Mouse (Mus musculus): ENCODE measurements at regions not wholly inside any gene's neighbourhood (a gene's known extent, or its start where the extent isn't known, plus 50 kb on each side); places are given as distances from the start of the nearest gene placed in this dataset.

DNA sequence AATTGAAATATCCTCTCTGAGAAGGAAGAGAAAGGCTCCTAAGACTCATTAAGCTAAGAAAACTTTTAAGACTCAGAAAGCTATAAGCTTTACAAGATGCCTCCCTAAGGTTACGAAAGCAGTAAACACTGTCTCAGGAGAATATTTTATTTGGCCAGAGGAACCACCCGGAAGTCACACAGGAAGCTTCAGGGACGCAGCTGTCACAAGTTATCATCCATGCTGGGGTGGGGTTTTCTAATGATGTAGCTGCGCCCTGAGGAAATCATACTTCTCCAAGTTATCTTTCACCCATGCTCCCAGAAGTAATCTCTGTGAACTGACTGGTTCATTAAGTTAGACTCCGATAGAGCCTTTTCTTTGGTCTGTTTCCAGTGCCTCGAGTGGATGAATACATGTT lies 102.0 kb upstream of the Fam78b start:
- no peak for TF ChIP-seq CTCF (IDR thresholded peaks at IDR 0.05; ENCODE audit: borderline replicate concordance, insufficient read depth, low read length)
- TF ChIP-seq POLR2A (IDR thresholded peaks at IDR 0.05; ENCODE audit: low read depth, low read length) = no peak

Data from embryonic fibroblast, embryonic 13.5 days (primary cell).